13 mouse cellular contexts compared by ENCODE assay signal in the genomic region with DNA sequence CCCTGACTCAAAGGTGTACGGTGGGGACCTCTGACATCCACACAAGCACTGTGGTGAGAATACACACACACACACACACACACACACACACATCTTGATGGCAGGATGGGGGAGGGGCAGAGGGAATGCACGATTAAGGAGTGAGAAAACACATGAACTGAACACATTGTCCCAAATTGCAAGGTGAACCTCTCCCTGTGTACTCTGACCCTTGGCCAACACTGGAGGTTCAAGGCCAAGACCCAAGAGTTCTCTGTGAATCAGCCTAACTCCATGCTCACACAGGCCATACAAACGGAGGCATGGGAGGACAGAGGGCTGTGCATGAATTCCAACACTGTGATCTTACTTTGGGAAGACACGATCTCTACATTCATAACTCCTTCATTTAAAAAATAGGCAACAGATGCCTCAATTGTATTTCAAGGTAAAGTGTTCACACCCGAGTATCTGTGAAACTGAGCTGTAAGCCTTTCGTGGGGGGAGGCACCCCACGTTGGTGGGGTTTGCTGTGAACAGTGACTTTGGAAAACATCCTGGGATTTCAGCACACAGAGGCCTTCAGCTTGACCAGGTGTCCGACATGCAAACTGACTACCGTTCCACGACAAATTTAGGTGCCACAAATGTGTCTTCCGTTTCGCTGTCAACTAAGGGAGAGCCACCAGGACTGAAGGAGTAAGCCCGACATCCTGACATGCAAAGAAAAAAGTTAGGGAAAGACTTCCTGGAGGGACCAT.
"Had no signal": no experiment of that assay in that cellular context is flagged by ENCODE, and none has a peak within 500 bp of the region (broad histone marks: within the 10 kb centered on the region; RNA-seq: fewer than 3 reads in every experiment).

No protein-coding gene starts in this region.

- H3K36me3 ChIP-seq: intestine, embryonic 15.5 days; kidney, embryonic 15.5 days; lung, embryonic 15.5 days had no signal

- H3K27ac ChIP-seq: intestine, embryonic 15.5 days; kidney, embryonic 15.5 days; liver, embryonic 14.5 days; lung, embryonic 15.5 days had no signal

- H3K4me3 ChIP-seq: intestine, embryonic 15.5 days; kidney, embryonic 15.5 days; lung, embryonic 15.5 days had no signal

- H3K9me3 ChIP-seq: intestine, embryonic 15.5 days; kidney, embryonic 15.5 days; lung, embryonic 15.5 days had no signal

- H3K9ac ChIP-seq: intestine, embryonic 15.5 days; kidney, embryonic 15.5 days; liver, embryonic 14.5 days; lung, embryonic 15.5 days had no signal

- DNase-seq: kidney, adult 8-10 months; kidney, postnatal 14 days; lung, adult 18-20 months; lung, postnatal 10 days; lung, postnatal 36 days; midbrain, embryonic 14.5 days; thymus, adult 18-20 months; thymus, postnatal 36 days had no signal

- H3K4me2 ChIP-seq: intestine, embryonic 15.5 days; kidney, embryonic 15.5 days; liver, embryonic 11.5 days; lung, embryonic 15.5 days had no signal

- ATAC-seq: intestine, embryonic 15.5 days had no signal
